Mouse (Mus musculus): ENCODE measurements at regions not wholly inside any gene's neighbourhood (a gene's known extent, or its start where the extent isn't known, plus 50 kb on each side); places are given as distances from the start of the nearest gene placed in this dataset.

GRCm38 (mm10) chr8:109419029-109419596 lies 74.7 kb upstream of the Pmfbp1 start:
- H3K36me3 ChIP-seq (ENCODE audit: control insufficient read depth, insufficient read depth, low read length) = no peaks in the 10 kb centered on the region
- H3K4me3 ChIP-seq (ENCODE audit: control insufficient read depth, low read depth, low read length) = no peak overlapping the region
- no peaks in the 10 kb centered on the region; the same call in 1 of the 2 replicates for H3K4me1 ChIP-seq (ENCODE audit: control insufficient read depth, insufficient read depth, low read length)
- no peaks in the 10 kb centered on the region for H3K27me3 ChIP-seq (ENCODE audit: control insufficient read depth, insufficient read depth, low read length)
- H3K27ac ChIP-seq (ENCODE audit: control insufficient read depth, insufficient read depth, low read depth, low read length) = no peak overlapping the region
- TF ChIP-seq POLR2A (IDR thresholded peaks at IDR 0.05; ENCODE audit: control insufficient read depth, low read depth, low read length) = no peak
- TF ChIP-seq CTCF (IDR thresholded peaks at IDR 0.05; ENCODE audit: control insufficient read depth, insufficient read depth, insufficient replicate concordance, low read depth, low read length) = no peak

GRCm38 (mm10) chr8:109424004-109424403 lies 69.8 kb upstream of the Pmfbp1 start:
- no peak for TF ChIP-seq CTCF (IDR thresholded peaks at IDR 0.05; ENCODE audit: control insufficient read depth, insufficient read depth, insufficient replicate concordance, low read depth, low read length)
- no peak for TF ChIP-seq POLR2A (IDR thresholded peaks at IDR 0.05; ENCODE audit: control insufficient read depth, low read depth, low read length)
- Histone ChIP-seq H3K36me3 (ENCODE audit: control insufficient read depth, insufficient read depth, low read length) (no peaks in the 10 kb centered on the region), H3K4me1 (ENCODE audit: control insufficient read depth, insufficient read depth, low read length) (no peaks in the 10 kb centered on the region; the same call in 1 of the 2 replicates), H3K27ac (ENCODE audit: control insufficient read depth, insufficient read depth, low read depth, low read length) (no peak overlapping the region), H3K27me3 (ENCODE audit: control insufficient read depth, insufficient read depth, low read length) (no peaks in the 10 kb centered on the region), H3K4me3 (ENCODE audit: control insufficient read depth, low read depth, low read length) (no peak overlapping the region)

GRCm38 (mm10) chr8:109428551-109428950 lies 65.3 kb upstream of the Pmfbp1 start:
- Histone ChIP-seq H3K4me1 (ENCODE audit: control insufficient read depth, insufficient read depth, low read length) (no peaks in the 10 kb centered on the region), H3K27me3 (ENCODE audit: control insufficient read depth, insufficient read depth, low read length) (no peaks in the 10 kb centered on the region), H3K36me3 (ENCODE audit: control insufficient read depth, insufficient read depth, low read length) (no peaks in the 10 kb centered on the region), H3K4me3 (ENCODE audit: control insufficient read depth, low read depth, low read length) (no peak overlapping the region), H3K27ac (ENCODE audit: control insufficient read depth, insufficient read depth, low read depth, low read length) (no peak overlapping the region)
- TF ChIP-seq CTCF (IDR thresholded peaks at IDR 0.05; ENCODE audit: control insufficient read depth, insufficient read depth, insufficient replicate concordance, low read depth, low read length) (no peak), POLR2A (IDR thresholded peaks at IDR 0.05; ENCODE audit: control insufficient read depth, low read depth, low read length) (no peak)

DNA sequence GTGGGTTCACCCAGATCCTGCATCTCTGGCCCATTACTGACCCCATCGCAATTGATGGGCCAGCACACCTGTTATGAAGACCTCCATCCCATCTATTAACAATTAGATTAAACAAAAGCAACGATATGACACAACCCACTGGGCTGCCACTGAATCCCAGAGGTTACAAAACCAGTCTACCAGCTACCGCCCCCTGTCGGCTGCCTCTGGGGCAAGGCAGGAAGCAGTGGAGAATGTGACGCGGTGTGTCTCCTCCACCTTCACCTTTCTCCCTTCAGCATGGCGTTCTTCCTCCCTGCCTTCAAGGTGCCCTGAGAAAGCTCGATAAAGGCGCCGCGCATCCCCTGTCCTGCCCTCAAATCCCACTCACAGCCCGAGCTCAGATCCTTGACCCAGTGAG lies 59.3 kb upstream of the Pmfbp1 start:
- no peak for TF ChIP-seq POLR2A (IDR thresholded peaks at IDR 0.05; ENCODE audit: control insufficient read depth, low read depth, low read length)
- TF ChIP-seq CTCF (IDR thresholded peaks at IDR 0.05; ENCODE audit: control insufficient read depth, insufficient read depth, insufficient replicate concordance, low read depth, low read length) = peak; percentile 39; the same call in 1 of the 2 replicates
- Histone ChIP-seq H3K4me3 (ENCODE audit: control insufficient read depth, low read depth, low read length) (no peak overlapping the region), H3K4me1 (ENCODE audit: control insufficient read depth, insufficient read depth, low read length) (peaks cover 9% of the 10 kb centered on the region), H3K27ac (ENCODE audit: control insufficient read depth, insufficient read depth, low read depth, low read length) (no peak overlapping the region), H3K27me3 (ENCODE audit: control insufficient read depth, insufficient read depth, low read length) (peaks cover 3% of the 10 kb centered on the region; the same call in 1 of the 2 replicates), H3K36me3 (ENCODE audit: control insufficient read depth, insufficient read depth, low read length) (no peaks in the 10 kb centered on the region)

DNA sequence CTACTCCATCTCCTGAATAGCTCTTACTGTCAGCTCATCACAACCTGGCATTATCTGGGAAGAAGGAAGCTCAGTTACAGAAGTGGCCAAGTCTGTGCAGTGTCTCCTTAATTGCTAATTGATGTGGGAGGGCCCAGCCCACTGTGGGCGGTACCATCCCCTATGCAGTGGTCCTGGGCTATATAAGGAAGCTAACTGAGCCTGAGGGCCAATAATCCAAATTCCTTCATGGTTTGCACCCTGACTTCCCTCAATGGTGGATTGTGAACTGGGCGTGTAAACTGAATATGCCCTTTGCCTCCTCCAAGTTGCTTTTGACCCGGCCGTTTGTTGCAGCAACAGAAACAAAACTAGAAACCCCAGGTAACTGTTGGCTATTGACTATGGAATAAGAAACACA lies 57.8 kb upstream of the Pmfbp1 start:
- H3K4me1 ChIP-seq (ENCODE audit: control insufficient read depth, insufficient read depth, low read length) = peaks cover 9% of the 10 kb centered on the region
- no peak for TF ChIP-seq CTCF (IDR thresholded peaks at IDR 0.05; ENCODE audit: control insufficient read depth, insufficient read depth, insufficient replicate concordance, low read depth, low read length)
- TF ChIP-seq POLR2A (IDR thresholded peaks at IDR 0.05; ENCODE audit: control insufficient read depth, low read depth, low read length) = no peak
- no peak overlapping the region for H3K4me3 ChIP-seq (ENCODE audit: control insufficient read depth, low read depth, low read length)
- peaks cover 3% of the 10 kb centered on the region; the same call in 1 of the 2 replicates for H3K27me3 ChIP-seq (ENCODE audit: control insufficient read depth, insufficient read depth, low read length)
- no peaks in the 10 kb centered on the region for H3K36me3 ChIP-seq (ENCODE audit: control insufficient read depth, insufficient read depth, low read length)
- H3K27ac ChIP-seq (ENCODE audit: control insufficient read depth, insufficient read depth, low read depth, low read length) = no peak overlapping the region

DNA sequence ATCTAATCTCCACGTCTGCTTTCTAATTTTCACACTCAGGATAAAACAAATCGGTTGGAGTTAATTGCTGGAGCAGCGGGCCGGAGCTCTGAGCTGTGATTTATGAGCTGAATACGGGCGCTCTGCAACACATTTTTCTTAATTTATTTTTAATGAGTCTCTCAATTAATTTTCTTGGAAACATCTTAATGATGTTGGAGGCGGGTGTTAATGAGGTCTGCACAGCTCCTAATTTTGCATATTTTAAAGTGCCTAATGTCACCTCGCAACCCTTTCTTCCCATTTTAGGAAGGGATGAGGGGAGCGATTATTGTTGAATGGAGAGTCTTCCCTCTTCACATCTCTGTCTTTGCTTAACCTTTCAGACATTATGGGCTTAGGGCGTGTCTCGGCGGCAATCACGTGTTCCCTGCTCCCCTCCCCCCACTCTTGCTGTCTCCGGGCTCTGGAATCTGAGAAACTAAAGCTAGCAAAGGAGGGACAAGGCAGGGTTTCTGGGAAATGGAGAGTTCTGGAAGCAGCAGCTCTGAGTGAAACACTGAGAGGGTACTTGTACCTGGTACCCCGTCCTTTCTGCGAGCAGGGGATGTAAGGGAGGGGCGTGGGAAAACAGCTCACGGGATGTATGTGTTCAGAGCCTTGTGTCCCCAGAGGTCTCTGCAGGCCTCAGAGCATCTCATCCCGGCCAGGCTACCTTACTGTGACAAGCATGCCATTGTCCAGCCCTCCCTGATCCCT lies 56.8 kb upstream of the Pmfbp1 start:
- Histone ChIP-seq H3K27ac (ENCODE audit: control insufficient read depth, insufficient read depth, low read depth, low read length) (no peak overlapping the region), H3K36me3 (ENCODE audit: control insufficient read depth, insufficient read depth, low read length) (no peaks in the 10 kb centered on the region), H3K4me3 (ENCODE audit: control insufficient read depth, low read depth, low read length) (peak overlapping the region; percentile 27), H3K4me1 (ENCODE audit: control insufficient read depth, insufficient read depth, low read length) (peaks cover 9% of the 10 kb centered on the region), H3K27me3 (ENCODE audit: control insufficient read depth, insufficient read depth, low read length) (peaks cover 3% of the 10 kb centered on the region; the same call in 1 of the 2 replicates)
- TF ChIP-seq POLR2A (IDR thresholded peaks at IDR 0.05; ENCODE audit: control insufficient read depth, low read depth, low read length) (no peak), CTCF (IDR thresholded peaks at IDR 0.05; ENCODE audit: control insufficient read depth, insufficient read depth, insufficient replicate concordance, low read depth, low read length) (no peak)

DNA sequence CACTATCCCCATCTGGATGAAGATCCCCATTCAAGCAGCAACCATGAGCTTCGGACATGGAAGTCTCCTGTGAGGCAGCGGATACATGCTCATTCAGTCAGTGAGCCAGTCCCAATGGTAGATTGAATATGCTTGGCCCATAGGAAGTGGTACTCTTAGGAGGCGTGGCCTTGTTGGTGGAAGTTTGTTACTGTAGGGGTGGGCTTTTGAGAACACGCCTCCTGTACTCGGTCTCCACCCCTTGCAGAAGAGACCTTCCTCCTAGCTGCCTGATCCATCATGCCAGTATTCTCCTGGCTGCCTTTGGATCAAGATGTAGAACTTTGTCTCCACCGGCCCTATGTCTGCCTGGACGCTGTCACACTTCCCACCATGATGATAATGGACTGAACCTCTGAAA lies 55.3 kb upstream of the Pmfbp1 start:
- Histone ChIP-seq H3K4me1 (ENCODE audit: control insufficient read depth, insufficient read depth, low read length) (peaks cover 9% of the 10 kb centered on the region), H3K27ac (ENCODE audit: control insufficient read depth, insufficient read depth, low read depth, low read length) (no peak overlapping the region), H3K36me3 (ENCODE audit: control insufficient read depth, insufficient read depth, low read length) (no peaks in the 10 kb centered on the region), H3K4me3 (ENCODE audit: control insufficient read depth, low read depth, low read length) (peak overlapping the region; percentile 9; the same call in 1 of the 2 replicates), H3K27me3 (ENCODE audit: control insufficient read depth, insufficient read depth, low read length) (peaks cover 3% of the 10 kb centered on the region; the same call in 1 of the 2 replicates)
- no peak for TF ChIP-seq POLR2A (IDR thresholded peaks at IDR 0.05; ENCODE audit: control insufficient read depth, low read depth, low read length)
- no peak for TF ChIP-seq CTCF (IDR thresholded peaks at IDR 0.05; ENCODE audit: control insufficient read depth, insufficient read depth, insufficient replicate concordance, low read depth, low read length)
